Mouse (Mus musculus): ENCODE results near the gene Stk10. TPM values are rescaled to one million over a fixed set of nuclear protein-coding genes. Genes with fewer than 3 reads are reported as not detected.

The Stk10 gene
- total and polyA plus RNA-seq, 3 experiments = 8.4 to 10.1 (median 9.2) TPM

- H3K4me1 ChIP-seq (ENCODE audit: control insufficient read depth, insufficient read depth, low read length) = peaks cover 3% of the 10 kb centered on the region
- peaks cover 2% of the 10 kb centered on the region; the same call in 1 of the 2 replicates for H3K79me2 ChIP-seq (replicated peaks; ENCODE audit: control insufficient read depth, insufficient read depth, low read length)
- H3K27ac ChIP-seq = no peak overlapping the region
- 70% methylated on average over 5 of the region's 5 CpGs for WGBS
- H3K4me3 ChIP-seq = no peak overlapping the region
- no peak for DNase-seq
- TF ChIP-seq CTCF (IDR thresholded peaks at IDR 0.05) = no peak
- no peak for TF ChIP-seq EP300 (IDR thresholded peaks at IDR 0.05; ENCODE audit: insufficient read depth, low read depth, low read length)
- no peak for TF ChIP-seq POLR2A (IDR thresholded peaks at IDR 0.05; ENCODE audit: insufficient read depth, low read depth, low read length)
- intact Hi-C loops (cut with DNase I) = no loop called here
- no peaks in the 10 kb centered on the region for H3K36me3 ChIP-seq (ENCODE audit: control insufficient read depth, insufficient read depth, low read length)
- H3K9ac ChIP-seq (ENCODE audit: low read depth, low read length) = no peak overlapping the region
- H3K27me3 ChIP-seq (ENCODE audit: control insufficient read depth, insufficient read depth, low read length) = no peaks in the 10 kb centered on the region
Measured at GRCm38 (mm10) chr11:32488808-32489670, 44.1 kb upstream of the Stk10 start.

DNA sequence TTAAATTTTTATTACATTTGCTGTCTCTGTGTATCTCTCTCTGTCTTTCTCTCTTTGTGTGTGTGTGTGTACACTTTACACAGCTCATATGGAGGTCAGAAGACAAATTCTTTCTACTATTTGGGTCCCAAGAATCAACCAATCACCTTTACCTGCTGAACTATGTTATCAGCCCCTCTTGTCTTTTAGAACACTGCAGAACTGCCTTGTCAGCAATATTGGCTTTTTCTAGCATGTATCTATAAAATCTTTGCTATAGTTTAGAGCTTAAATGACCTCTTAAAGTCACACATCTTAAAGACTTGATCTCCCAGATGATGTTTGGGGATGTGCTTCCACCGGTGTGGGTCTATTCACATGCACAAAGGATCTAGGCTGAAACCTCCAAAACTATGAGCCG is 42.0 kb upstream of the Stk10 start:
- DNase-seq = no peak
- H3K79me2 ChIP-seq (replicated peaks; ENCODE audit: control insufficient read depth, insufficient read depth, low read length) = peaks cover 2% of the 10 kb centered on the region; the same call in 1 of the 2 replicates
- no peak overlapping the region for H3K4me3 ChIP-seq
- peaks cover 3% of the 10 kb centered on the region for H3K4me1 ChIP-seq (ENCODE audit: control insufficient read depth, insufficient read depth, low read length)
- TF ChIP-seq POLR2A (IDR thresholded peaks at IDR 0.05; ENCODE audit: insufficient read depth, low read depth, low read length) (no peak), CTCF (IDR thresholded peaks at IDR 0.05) (no peak), EP300 (IDR thresholded peaks at IDR 0.05; ENCODE audit: insufficient read depth, low read depth, low read length) (no peak)
- no peak overlapping the region for H3K27ac ChIP-seq
- H3K27me3 ChIP-seq (ENCODE audit: control insufficient read depth, insufficient read depth, low read length) = no peaks in the 10 kb centered on the region
- 98% methylated on average over 2 of the region's 2 CpGs for whole genome bisulfite sequencing
- H3K36me3 ChIP-seq (ENCODE audit: control insufficient read depth, insufficient read depth, low read length) = no peaks in the 10 kb centered on the region
- H3K9ac ChIP-seq (ENCODE audit: low read depth, low read length) = no peak overlapping the region
- intact Hi-C loops (cut with DNase I) = no loop called here

- no peaks in the 10 kb centered on the region for H3K27me3 ChIP-seq (ENCODE audit: control insufficient read depth, insufficient read depth, low read length)
- H3K4me3 ChIP-seq = no peak overlapping the region
- no peak overlapping the region for H3K9ac ChIP-seq (ENCODE audit: low read depth, low read length)
- H3K4me1 ChIP-seq (ENCODE audit: control insufficient read depth, insufficient read depth, low read length) = peaks cover 3% of the 10 kb centered on the region
- H3K36me3 ChIP-seq (ENCODE audit: control insufficient read depth, insufficient read depth, low read length) = no peaks in the 10 kb centered on the region
- DNase-seq = peak in 1 of 2 experiments; percentile 26
- no peak overlapping the region for H3K27ac ChIP-seq
- TF ChIP-seq EP300 (IDR thresholded peaks at IDR 0.05; ENCODE audit: insufficient read depth, low read depth, low read length) = no peak
- no peak for TF ChIP-seq CTCF (IDR thresholded peaks at IDR 0.05)
- no peak for TF ChIP-seq POLR2A (IDR thresholded peaks at IDR 0.05; ENCODE audit: insufficient read depth, low read depth, low read length)
- peaks cover 2% of the 10 kb centered on the region; the same call in 1 of the 2 replicates for H3K79me2 ChIP-seq (replicated peaks; ENCODE audit: control insufficient read depth, insufficient read depth, low read length)
- intact Hi-C loops (cut with DNase I) = no loop called here
Measured at GRCm38 (mm10) chr11:32493312-32493711, 39.8 kb upstream of the Stk10 start.

GRCm38 (mm10) chr11:32495283-32495682 is 37.8 kb upstream of the Stk10 start:
- H3K79me2 ChIP-seq (replicated peaks; ENCODE audit: control insufficient read depth, insufficient read depth, low read length) = no peaks in the 10 kb centered on the region
- TF ChIP-seq POLR2A (IDR thresholded peaks at IDR 0.05; ENCODE audit: insufficient read depth, low read depth, low read length) = no peak
- TF ChIP-seq CTCF (IDR thresholded peaks at IDR 0.05) = no peak
- no peak for TF ChIP-seq EP300 (IDR thresholded peaks at IDR 0.05; ENCODE audit: insufficient read depth, low read depth, low read length)
- no peaks in the 10 kb centered on the region for H3K36me3 ChIP-seq (ENCODE audit: control insufficient read depth, insufficient read depth, low read length)
- no peak overlapping the region for H3K27ac ChIP-seq
- no peak overlapping the region for H3K4me3 ChIP-seq
- H3K4me1 ChIP-seq (ENCODE audit: control insufficient read depth, insufficient read depth, low read length) = no peaks in the 10 kb centered on the region
- no peak for DNase-seq
- H3K9ac ChIP-seq (ENCODE audit: low read depth, low read length) = no peak overlapping the region
- no peaks in the 10 kb centered on the region for H3K27me3 ChIP-seq (ENCODE audit: control insufficient read depth, insufficient read depth, low read length)
- intact Hi-C loops (cut with DNase I) = no loop called here
- 88% methylated on average over 2 of the region's 2 CpGs for WGBS

GRCm38 (mm10) chr11:32498757-32499535 is 34.2 kb upstream of the Stk10 start:
- peak in 1 of 2 experiments; percentile 39 for DNase-seq
- no peak overlapping the region for H3K9ac ChIP-seq (ENCODE audit: low read depth, low read length)

More at GRCm38 (mm10) chr11:32498757-32499535, 34.2 kb upstream of the Stk10 start:
- Histone ChIP-seq H3K4me1 (ENCODE audit: control insufficient read depth, insufficient read depth, low read length) (no peaks in the 10 kb centered on the region), H3K36me3 (ENCODE audit: control insufficient read depth, insufficient read depth, low read length) (no peaks in the 10 kb centered on the region; the same call in 1 of the 2 replicates), H3K27ac (no peak overlapping the region), H3K79me2 (replicated peaks; ENCODE audit: control insufficient read depth, insufficient read depth, low read length) (no peaks in the 10 kb centered on the region), H3K4me3 (no peak overlapping the region), H3K27me3 (ENCODE audit: control insufficient read depth, insufficient read depth, low read length) (no peaks in the 10 kb centered on the region)
- intact Hi-C loops (cut with DNase I) = no loop called here
- TF ChIP-seq EP300 (IDR thresholded peaks at IDR 0.05; ENCODE audit: insufficient read depth, low read depth, low read length) (no peak), POLR2A (IDR thresholded peaks at IDR 0.05; ENCODE audit: insufficient read depth, low read depth, low read length) (no peak), CTCF (IDR thresholded peaks at IDR 0.05) (no peak)
- WGBS = 83% methylated on average over 7 of the region's 7 CpGs

All from heart, adult 2 months (tissue).